Mouse (Mus musculus): Measurements from ENCODE around the gene Hdac5. TPM values are rescaled to one million over a fixed set of nuclear protein-coding genes. Genes with fewer than 3 reads are reported as not detected.
A peak's percentile ranks its signal among the peaks of the same experiment; 100 is the strongest.

Gene Hdac5
- polyA plus RNA-seq, 1 experiment from 2014 or later: 31.9 TPM

- 80% methylated on average over 1 of the region's 1 CpGs for WGBS
- H3K36me3 ChIP-seq (ENCODE audit: control insufficient read depth, insufficient read depth, low read length): peaks cover 2% of the 10 kb centered on the region; the same call in 1 of the 2 replicates
- H3K4me3 ChIP-seq (ENCODE audit: low read depth, low read length): no peak overlapping the region
- ATAC-seq (ENCODE audit: low FRiP score): no peak
- no peaks in the 10 kb centered on the region for H3K9me3 ChIP-seq (ENCODE audit: control insufficient read depth, low read length)
- no peak overlapping the region for H3K9ac ChIP-seq (ENCODE audit: low read length)
- H3K4me2 ChIP-seq: no peak overlapping the region
- H3K27ac ChIP-seq (ENCODE audit: low read depth, low read length): no peak overlapping the region
- peaks cover 24% of the 10 kb centered on the region for H3K4me1 ChIP-seq (ENCODE audit: control insufficient read depth, insufficient read depth, low read length)
- no peak for DNase-seq (ENCODE audit: low spot score, missing footprints)
- H3K27me3 ChIP-seq (ENCODE audit: control insufficient read depth, insufficient read depth, low read length): no peaks in the 10 kb centered on the region
Observed at GRCm38 (mm10) chr11:102186235-102186634, 43.7 kb downstream of the Hdac5 start.

- DNase-seq (ENCODE audit: low spot score, missing footprints): no peak
- H3K27ac ChIP-seq (ENCODE audit: low read depth, low read length): no peak overlapping the region
Observed at GRCm38 (mm10) chr11:102185677-102186076, 44.3 kb downstream of the Hdac5 start.

GRCm38 (mm10) chr11:102184646-102185495, 45.1 kb downstream of the Hdac5 start, which contains the start of gene Lsm12:
TSS of gene Lsm12 (minus strand) at chr11:102185296.
- H3K4me3 ChIP-seq (ENCODE audit: low read depth, low read length): peak within 1 kb of the TSS; percentile 89
- H3K4me2 ChIP-seq: peak within 1 kb of the TSS; percentile 89
- DNase-seq (ENCODE audit: low spot score, missing footprints): peak; percentile 100
- H3K27me3 ChIP-seq (ENCODE audit: control insufficient read depth, insufficient read depth, low read length): no peaks in the 10 kb centered on the region
- WGBS: under 1% methylated on average over 69 of the region's 70 CpGs
- H3K9ac ChIP-seq (ENCODE audit: low read length): peak within 1 kb of the TSS; percentile 91
- H3K27ac ChIP-seq (ENCODE audit: low read depth, low read length): peak within 1 kb of the TSS; percentile 91
- H3K9me3 ChIP-seq (ENCODE audit: control insufficient read depth, low read length): no peaks in the 10 kb centered on the region
- H3K36me3 ChIP-seq (ENCODE audit: control insufficient read depth, insufficient read depth, low read length): peaks cover 3% of the 10 kb centered on the region; the same call in 1 of the 2 replicates
- peaks cover 13% of the 10 kb centered on the region for H3K4me1 ChIP-seq (ENCODE audit: control insufficient read depth, insufficient read depth, low read length)
- peak; percentile 88 for ATAC-seq (ENCODE audit: low FRiP score)

More at GRCm38 (mm10) chr11:102185677-102186076, 44.3 kb downstream of the Hdac5 start:
- H3K9ac ChIP-seq (ENCODE audit: low read length): peak overlapping the region; percentile 91; the same call in 1 of the 2 replicates
- no peak for ATAC-seq (ENCODE audit: low FRiP score)
- H3K4me3 ChIP-seq (ENCODE audit: low read depth, low read length): peak overlapping the region; percentile 89
- no peaks in the 10 kb centered on the region for H3K27me3 ChIP-seq (ENCODE audit: control insufficient read depth, insufficient read depth, low read length)
- peak overlapping the region; percentile 89 for H3K4me2 ChIP-seq
- peaks cover 21% of the 10 kb centered on the region for H3K4me1 ChIP-seq (ENCODE audit: control insufficient read depth, insufficient read depth, low read length)
- WGBS: 60% methylated on average over 3 of the region's 3 CpGs
- no peaks in the 10 kb centered on the region for H3K9me3 ChIP-seq (ENCODE audit: control insufficient read depth, low read length)
- peaks cover 3% of the 10 kb centered on the region; the same call in 1 of the 2 replicates for H3K36me3 ChIP-seq (ENCODE audit: control insufficient read depth, insufficient read depth, low read length)

- Histone ChIP-seq H3K4me3 (ENCODE audit: low read depth, low read length) (peak overlapping the region; percentile 89), H3K4me2 (peak overlapping the region; percentile 89), H3K9me3 (ENCODE audit: control insufficient read depth, low read length) (no peaks in the 10 kb centered on the region), H3K36me3 (ENCODE audit: control insufficient read depth, insufficient read depth, low read length) (peaks cover 3% of the 10 kb centered on the region; the same call in 1 of the 2 replicates), H3K27ac (ENCODE audit: low read depth, low read length) (no peak overlapping the region; the same call in 1 of the 2 replicates), H3K27me3 (ENCODE audit: control insufficient read depth, insufficient read depth, low read length) (no peaks in the 10 kb centered on the region), H3K9ac (ENCODE audit: low read length) (peak overlapping the region; percentile 91), H3K4me1 (ENCODE audit: control insufficient read depth, insufficient read depth, low read length) (peaks cover 13% of the 10 kb centered on the region)
- 8% methylated on average over 7 of the region's 7 CpGs for whole genome bisulfite sequencing
- ATAC-seq (ENCODE audit: low FRiP score): no peak
- no peak for DNase-seq (ENCODE audit: low spot score, missing footprints)
Observed at GRCm38 (mm10) chr11:102184253-102184645, 45.7 kb downstream of the Hdac5 start.

GRCm38 (mm10) chr11:102179836-102180235, 50.1 kb downstream of the Hdac5 start:
- peaks cover 6% of the 10 kb centered on the region; the same call in 1 of the 2 replicates for H3K36me3 ChIP-seq (ENCODE audit: control insufficient read depth, insufficient read depth, low read length)

GRCm38 (mm10) chr11:102168689-102169088, 61.3 kb downstream of the Hdac5 start:
- no peak overlapping the region for H3K4me2 ChIP-seq
- ATAC-seq (ENCODE audit: low FRiP score) (no peak), DNase-seq (ENCODE audit: low spot score, missing footprints) (no peak)
- H3K27me3 ChIP-seq (ENCODE audit: control insufficient read depth, insufficient read depth, low read length): no peaks in the 10 kb centered on the region
- no peak overlapping the region for H3K4me3 ChIP-seq (ENCODE audit: low read depth, low read length)
- no peaks in the 10 kb centered on the region for H3K9me3 ChIP-seq (ENCODE audit: control insufficient read depth, low read length)
- no peaks in the 10 kb centered on the region for H3K4me1 ChIP-seq (ENCODE audit: control insufficient read depth, insufficient read depth, low read length)
- peaks cover 14% of the 10 kb centered on the region; the same call in 1 of the 2 replicates for H3K36me3 ChIP-seq (ENCODE audit: control insufficient read depth, insufficient read depth, low read length)
- no peak overlapping the region for H3K9ac ChIP-seq (ENCODE audit: low read length)
- 92% methylated on average over 5 of the region's 5 CpGs for WGBS
- no peak overlapping the region for H3K27ac ChIP-seq (ENCODE audit: low read depth, low read length)

More at GRCm38 (mm10) chr11:102179836-102180235, 50.1 kb downstream of the Hdac5 start:
- Histone ChIP-seq H3K4me2 (no peak overlapping the region), H3K27me3 (ENCODE audit: control insufficient read depth, insufficient read depth, low read length) (no peaks in the 10 kb centered on the region), H3K4me1 (ENCODE audit: control insufficient read depth, insufficient read depth, low read length) (peaks cover 13% of the 10 kb centered on the region), H3K9me3 (ENCODE audit: control insufficient read depth, low read length) (no peaks in the 10 kb centered on the region), H3K27ac (ENCODE audit: low read depth, low read length) (no peak overlapping the region), H3K9ac (ENCODE audit: low read length) (no peak overlapping the region), H3K4me3 (ENCODE audit: low read depth, low read length) (no peak overlapping the region)
- DNase-seq (ENCODE audit: low spot score, missing footprints) (no peak), ATAC-seq (ENCODE audit: low FRiP score) (no peak)

GRCm38 (mm10) chr11:102167539-102167938, 62.4 kb downstream of the Hdac5 start:
- H3K4me2 ChIP-seq: no peak overlapping the region
- DNase-seq (ENCODE audit: low spot score, missing footprints) (no peak), ATAC-seq (ENCODE audit: low FRiP score) (no peak)
- no peaks in the 10 kb centered on the region for H3K27me3 ChIP-seq (ENCODE audit: control insufficient read depth, insufficient read depth, low read length)
- no peaks in the 10 kb centered on the region for H3K4me1 ChIP-seq (ENCODE audit: control insufficient read depth, insufficient read depth, low read length)
- H3K4me3 ChIP-seq (ENCODE audit: low read depth, low read length): no peak overlapping the region
- no peaks in the 10 kb centered on the region for H3K9me3 ChIP-seq (ENCODE audit: control insufficient read depth, low read length)
- WGBS: 94% methylated on average over 5 of the region's 5 CpGs
- no peak overlapping the region for H3K9ac ChIP-seq (ENCODE audit: low read length)
- no peak overlapping the region for H3K27ac ChIP-seq (ENCODE audit: low read depth, low read length)
- H3K36me3 ChIP-seq (ENCODE audit: control insufficient read depth, insufficient read depth, low read length): peaks cover 18% of the 10 kb centered on the region; the same call in 1 of the 2 replicates

GRCm38 (mm10) chr11:102165971-102166722, 63.8 kb downstream of the Hdac5 start:
- Histone ChIP-seq H3K9me3 (ENCODE audit: control insufficient read depth, low read length) (no peaks in the 10 kb centered on the region), H3K4me1 (ENCODE audit: control insufficient read depth, insufficient read depth, low read length) (no peaks in the 10 kb centered on the region), H3K4me3 (ENCODE audit: low read depth, low read length) (no peak overlapping the region), H3K36me3 (ENCODE audit: control insufficient read depth, insufficient read depth, low read length) (peaks cover 20% of the 10 kb centered on the region), H3K27ac (ENCODE audit: low read depth, low read length) (no peak overlapping the region), H3K4me2 (no peak overlapping the region), H3K27me3 (ENCODE audit: control insufficient read depth, insufficient read depth, low read length) (no peaks in the 10 kb centered on the region), H3K9ac (ENCODE audit: low read length) (no peak overlapping the region)
- 84% methylated on average over 6 of the region's 6 CpGs for WGBS
- no peak for ATAC-seq (ENCODE audit: low FRiP score)
- no peak for DNase-seq (ENCODE audit: low spot score, missing footprints)
